Mouse (Mus musculus) spleen, postnatal 4 days (tissue): ENCODE data around the gene Gimap7.

ENCODE experiments used
- DNase-seq, 2 experiments: peaks; one replicate each; pipeline ENCODE4 v3.0.0; 2022; ENCODE audit warnings: low spot score in 2 of 2

Gene Gimap7

DNA sequence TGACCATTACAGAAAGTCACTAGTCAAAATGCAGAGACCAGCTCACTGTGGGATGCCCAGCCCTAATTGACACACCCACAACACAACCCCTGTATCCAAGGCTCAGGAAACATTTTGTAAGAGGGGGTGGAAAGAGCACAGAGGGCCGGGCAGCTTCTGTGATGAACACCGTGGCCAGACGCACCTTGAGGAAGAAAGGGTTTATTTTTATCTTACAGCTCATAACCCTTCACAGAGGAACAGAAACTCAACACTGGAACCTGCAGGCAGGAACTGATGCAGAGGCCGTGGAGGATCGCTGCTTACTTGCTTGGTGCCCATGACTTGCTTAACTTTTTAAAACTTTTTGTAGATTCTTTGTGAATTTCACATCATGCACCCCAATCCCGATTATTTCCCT lies 25.5 kb upstream of the Gimap7 start:
- DNase-seq, result no peak

DNA sequence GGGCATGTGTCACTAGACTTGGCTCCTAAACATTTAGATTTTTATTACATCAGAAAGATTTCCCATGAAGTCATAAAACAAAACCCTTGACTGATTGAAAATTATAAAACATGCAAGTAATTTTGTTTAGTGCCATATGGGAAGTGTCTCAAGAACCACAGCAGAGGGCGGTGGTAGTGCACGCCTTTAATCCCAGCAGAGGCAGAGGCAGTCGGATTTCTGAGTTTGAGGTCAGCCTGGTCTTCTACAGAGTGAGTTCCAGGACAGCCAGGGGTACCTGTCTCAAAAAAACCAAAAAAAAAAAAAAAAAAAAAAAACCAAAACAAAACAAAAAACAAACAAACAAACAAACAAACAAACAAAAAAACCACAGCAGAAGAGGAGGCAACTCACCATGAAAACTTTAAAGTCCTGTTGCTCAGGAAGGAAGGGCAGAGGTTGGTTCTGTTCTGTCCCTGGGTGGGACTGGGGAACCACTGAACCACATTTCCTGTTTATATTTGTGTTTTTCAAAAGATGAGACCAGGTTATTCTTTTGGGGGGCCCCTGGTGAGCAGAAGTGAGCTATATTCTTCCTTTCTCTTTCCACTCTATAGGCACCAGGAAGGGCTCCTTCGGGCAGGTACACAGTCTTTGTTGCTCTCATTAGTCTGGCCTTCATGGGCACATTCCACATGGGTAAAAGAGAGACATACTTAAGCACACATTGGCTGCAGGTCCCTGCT lies 21.4 kb upstream of the Gimap7 start:
- no peak for DNase-seq

GRCm38 (mm10) chr6:48697555-48697930 lies 20.9 kb upstream of the Gimap7 start:
- no peak for DNase-seq

- DNase-seq, result no peak
Observed at GRCm38 (mm10) chr6:48698066-48698856, 20.2 kb upstream of the Gimap7 start.

GRCm38 (mm10) chr6:48698888-48699287 lies 19.5 kb upstream of the Gimap7 start:
- DNase-seq, result no peak

DNA sequence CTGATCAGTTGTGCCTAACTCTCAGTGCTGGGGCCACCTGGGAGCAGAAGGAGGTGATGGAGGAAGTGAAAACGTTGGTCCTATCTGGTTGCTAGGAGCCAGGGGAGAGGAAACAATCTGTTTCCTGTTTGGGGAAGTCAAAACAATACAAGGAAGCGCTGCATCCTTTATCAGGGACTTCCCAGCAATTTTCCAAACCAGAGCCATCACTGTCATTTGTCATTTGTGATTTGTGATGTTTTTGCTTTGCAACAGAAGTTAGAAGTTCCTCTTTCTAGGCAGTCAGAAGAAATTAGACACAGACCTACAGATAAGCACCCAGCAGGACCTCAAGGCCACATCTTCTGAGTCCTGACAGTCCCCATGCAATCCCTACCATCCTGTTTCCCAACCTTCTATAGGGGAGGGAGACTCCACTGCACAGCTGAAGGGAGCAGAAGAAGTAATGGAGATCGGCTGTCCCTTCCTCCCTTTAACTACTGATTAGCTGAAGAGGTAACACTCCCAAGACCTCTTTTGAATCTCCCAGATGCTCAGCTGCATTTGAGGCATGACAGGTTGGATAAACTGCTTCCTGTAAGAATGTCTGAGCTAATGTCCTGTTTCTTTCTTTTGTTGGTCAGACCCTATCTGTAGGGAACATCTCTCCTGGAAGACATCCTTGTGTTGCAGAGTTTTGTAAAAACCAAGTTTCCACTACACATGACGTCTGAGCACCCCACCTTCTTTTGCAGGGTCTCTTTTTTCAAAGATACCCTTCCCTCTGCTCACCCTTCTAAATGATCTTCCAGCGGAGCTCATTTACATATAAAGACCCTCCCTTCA lies 18.0 kb upstream of the Gimap7 start:
- DNase-seq, result no peak

DNA sequence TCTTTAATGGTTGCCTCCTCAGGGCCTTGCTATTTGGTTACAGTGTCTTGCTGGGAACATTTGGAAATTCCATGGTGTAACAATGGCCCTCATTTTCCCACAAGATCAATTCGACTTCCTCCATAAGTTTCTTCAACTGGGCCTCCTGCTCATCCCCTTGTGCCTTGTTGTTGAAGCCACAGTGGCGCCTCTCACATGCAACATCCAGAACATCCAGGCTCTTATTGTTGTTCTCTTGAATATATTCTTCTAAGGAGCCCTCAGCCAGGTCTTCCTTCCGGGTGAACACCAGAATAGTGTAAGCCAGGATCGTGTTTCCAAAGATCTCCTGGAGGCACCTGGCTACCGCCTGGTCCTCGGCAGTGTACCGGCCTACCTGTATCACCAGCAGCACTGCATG lies 16.3 kb upstream of the Gimap7 start:
- DNase-seq, result no peak

DNA sequence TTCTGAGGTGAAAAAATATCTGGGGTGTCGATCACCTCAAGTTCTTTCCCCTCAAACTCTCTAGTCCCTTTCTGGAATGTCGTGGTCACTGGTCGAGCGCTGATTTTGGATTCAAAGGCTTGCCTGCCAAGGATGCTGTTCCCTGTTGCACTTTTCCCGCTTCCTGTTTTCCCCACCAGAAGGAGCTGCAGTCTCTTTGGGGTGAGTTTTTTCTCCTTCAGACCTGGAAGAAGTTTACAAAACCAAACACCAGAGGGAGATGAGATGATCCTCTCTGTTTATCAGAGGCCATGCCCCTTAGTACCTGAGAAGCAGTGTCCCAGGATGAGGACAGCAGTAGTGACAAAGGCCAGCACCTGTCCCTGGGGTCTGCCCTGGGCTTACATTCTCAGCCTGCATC lies 15.8 kb upstream of the Gimap7 start:
- no peak for DNase-seq

DNA sequence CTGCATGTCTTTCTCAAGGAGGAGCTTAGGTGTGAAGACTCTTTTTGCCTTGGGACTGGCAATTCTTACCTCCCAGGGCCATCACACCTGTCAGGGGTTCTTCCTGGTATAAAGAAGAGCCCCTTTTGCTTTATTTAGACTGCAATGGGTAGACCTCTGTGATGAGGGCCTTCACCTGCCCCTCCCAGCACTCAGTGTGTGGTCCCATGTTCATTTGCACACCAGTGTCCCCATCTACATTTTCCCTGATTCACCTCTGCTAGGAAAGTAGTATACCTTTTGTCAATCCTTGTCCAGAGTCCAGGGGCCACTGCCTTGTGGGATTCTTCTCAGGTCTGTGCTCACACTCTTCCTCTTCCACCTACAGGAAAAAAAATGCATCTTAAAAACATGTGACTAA lies 14.3 kb upstream of the Gimap7 start:
- no peak for DNase-seq

DNA sequence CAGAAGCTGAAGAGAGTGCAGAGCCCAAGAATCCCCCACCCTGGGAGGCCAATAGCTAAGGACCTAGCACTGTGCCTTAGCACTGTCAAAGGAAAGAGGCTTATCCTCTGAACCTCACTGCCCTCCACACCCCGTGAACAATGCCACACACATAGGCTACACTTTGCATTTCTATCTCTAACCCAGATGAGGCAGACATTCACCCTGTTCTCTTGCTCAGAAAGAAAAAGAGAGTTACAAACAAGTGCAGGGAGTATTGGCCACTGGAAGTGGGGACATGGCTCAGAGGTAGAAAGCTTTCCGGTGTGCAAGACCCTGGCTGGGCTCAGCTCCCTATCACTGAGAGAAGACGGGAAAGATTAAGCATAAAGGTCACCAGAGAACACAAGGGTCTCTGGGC lies 12.3 kb upstream of the Gimap7 start:
- no peak for DNase-seq

GRCm38 (mm10) chr6:48720326-48720725 lies 1.9 kb downstream of the Gimap7 start:
- no peak for DNase-seq

GRCm38 (mm10) chr6:48723468-48723867 lies 5.0 kb downstream of the Gimap7 start:
- no peak for DNase-seq

DNA sequence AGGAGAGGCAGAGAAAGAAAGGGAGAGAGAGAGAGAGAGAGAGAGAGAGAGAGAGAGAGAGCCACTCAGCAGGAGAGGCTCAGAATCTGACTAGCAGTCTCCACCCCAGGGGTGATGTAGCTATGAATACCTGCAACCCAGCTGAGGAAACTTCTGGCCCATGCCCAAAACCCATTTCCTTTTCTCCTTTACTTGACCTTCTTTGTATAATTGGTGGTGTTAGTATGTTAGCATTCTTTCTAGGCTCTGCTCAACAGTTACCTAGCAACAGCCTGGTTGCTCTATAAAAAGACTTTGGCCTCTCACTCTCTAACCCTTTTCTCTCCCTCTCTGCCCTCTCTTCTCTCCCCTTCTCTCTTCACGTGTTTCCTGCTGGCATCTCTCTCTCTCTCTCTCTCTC lies 7.1 kb downstream of the Gimap7 start:
- no peak for DNase-seq

DNA sequence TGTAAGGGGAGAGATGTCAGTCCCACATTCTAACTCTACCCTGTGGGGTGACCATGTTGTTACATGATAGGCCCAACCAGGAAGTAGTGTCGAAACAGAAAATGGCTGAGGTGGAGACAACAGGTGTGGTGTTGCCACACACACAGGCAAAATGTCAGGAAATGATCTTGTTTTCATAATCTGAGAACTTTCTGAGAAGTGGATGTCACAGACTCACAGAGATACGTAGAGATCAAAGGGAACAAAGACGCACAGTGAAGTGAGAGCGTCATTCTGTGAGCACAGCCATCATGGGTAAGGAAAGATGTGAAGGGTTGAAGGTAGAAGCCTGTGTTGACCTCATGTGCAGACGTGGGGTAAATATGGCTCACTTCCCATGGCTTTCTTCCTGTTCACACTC lies 9.3 kb downstream of the Gimap7 start:
- no peak for DNase-seq

DNA sequence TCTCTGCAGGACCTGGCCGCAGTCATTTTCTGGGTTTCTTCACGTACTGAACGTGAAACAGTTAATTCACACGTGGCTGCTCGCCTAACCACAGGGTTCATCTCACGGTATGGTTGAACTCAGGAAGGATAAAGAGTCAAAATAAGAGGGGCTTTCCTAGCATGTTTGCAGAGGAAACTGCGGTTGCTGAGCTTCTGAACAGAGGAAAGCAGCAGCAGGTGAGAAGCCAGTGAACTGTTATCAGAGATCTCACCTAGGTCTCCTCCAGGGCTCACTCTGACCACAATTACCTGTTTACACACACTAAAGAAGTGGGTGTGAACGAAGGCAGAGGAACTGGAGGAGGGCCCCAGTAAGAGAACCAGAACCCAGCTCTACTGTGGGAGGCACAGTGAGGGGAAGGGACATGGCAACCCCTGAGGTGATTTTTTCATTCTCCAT lies 14.5 kb downstream of the Gimap7 start:
- peak in 1 of 2 experiments; percentile 40 for DNase-seq

- no peak for DNase-seq
Observed at GRCm38 (mm10) chr6:48733660-48734059, 15.2 kb downstream of the Gimap7 start.

DNA sequence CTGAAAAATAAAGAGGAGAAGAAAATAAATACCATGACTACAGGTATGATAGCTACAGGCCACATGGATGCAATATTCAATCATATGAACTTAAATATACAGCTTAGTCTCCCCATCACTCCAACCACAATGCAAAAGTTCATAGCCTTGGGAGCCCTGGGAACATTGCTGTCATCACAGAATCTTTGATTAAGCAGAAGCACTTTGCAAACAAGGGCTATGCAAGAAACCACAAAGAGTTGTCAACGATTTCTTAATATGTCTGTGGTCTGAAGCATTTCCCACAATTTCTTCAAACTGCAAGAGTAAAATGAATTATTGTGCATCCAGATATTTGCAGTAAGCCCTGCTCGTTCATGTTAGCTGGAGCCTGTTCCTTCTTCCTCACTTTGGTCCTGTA lies 18.6 kb downstream of the Gimap7 start:
- DNase-seq, result no peak

DNA sequence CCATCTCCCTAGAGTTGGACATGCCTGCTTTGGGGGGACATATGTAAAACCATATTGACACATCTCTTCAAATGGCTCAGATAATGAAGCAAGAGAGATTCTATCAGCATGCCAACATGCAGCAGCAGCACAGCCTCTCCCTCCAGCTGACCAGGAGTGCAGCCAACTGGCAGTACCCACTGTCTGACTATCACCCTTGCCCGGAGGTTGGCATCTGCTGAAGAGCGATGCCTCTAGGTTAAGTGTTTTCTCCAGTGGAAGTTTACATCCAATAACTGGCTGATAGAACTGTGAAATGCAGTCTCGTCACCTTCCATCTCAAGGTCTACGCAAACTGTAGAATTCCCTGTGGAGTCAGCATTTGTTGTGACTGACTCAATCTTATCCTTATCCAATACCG lies 19.3 kb downstream of the Gimap7 start:
- no peak for DNase-seq

DNA sequence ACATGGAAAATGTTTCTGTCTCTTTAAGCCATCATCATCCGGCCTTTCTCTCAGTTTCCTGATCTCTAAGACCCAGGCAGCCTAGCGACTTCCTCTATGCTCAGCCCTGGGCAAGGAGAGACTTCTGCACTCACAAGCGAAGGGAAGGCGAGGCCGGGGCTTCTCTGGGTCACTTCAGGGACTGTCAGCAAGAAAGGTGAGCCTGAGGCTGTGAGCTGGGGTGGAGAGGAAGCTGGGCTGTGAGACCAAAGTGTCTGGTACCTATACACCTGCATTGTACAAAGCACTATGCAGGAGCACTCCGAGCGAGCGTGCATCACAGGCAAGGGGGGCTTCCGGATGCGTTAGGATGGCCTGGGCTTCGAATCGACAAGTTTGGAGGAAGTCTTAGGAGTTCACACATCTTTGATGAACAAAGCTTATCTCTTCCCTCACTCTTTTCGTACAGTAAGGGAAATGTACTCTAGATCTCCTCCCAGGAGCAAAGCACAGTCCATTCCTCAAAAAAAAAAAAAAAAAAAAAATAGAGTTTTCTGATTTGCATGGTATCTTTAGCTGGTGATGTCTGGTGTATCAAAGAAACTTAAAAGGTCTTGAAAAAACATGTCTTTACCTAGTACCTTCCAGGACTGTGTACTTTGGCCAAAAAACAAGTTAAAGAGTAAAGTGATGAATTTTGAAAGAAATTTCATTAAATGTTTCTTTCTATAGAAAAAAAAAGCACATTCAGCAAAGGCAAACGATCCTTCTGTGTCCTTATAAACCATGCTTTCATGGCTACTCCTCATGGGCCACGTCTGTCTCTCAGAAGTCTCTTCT lies 20.7 kb downstream of the Gimap7 start, which contains the start of gene Gimap1:
TSS of gene Gimap1 (plus strand) at position 94 of the 819 bp plus-strand sequence.
- DNase-seq, result peak; percentile 58 to 81

GRCm38 (mm10) chr6:48739780-48740055 lies 21.3 kb downstream of the Gimap7 start:
- DNase-seq, result no peak

DNA sequence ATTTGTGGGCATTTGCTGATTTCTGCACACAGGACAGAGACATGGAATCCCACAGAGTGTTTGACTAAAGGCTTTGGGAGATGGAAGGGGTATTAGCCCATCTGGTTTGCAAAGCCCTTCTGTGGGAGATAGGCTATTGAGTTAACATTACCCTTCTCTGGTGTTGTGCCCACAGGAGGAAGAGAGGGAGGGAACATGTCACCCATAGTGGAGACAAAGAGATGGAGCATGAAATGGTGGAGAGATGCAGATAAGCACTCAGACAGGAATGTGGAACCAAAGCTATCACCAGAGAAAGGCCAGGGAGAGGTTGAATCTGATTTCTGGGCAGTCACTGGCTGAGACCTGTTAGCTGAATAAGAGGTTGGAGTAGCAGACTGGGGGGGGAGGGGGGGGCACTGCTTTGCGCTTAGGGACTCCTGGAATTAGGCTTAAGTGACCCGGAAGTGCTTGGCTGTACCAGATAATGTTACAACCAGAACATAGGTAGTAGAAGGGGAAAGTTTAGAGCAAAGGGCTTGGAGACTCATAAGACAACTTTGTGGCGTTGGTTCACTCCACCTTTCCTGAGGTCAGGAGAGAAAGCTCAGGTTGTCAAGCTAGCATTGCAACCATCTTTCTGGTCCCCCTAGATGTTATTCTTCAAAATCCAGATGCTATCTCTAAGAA lies 22.2 kb downstream of the Gimap7 start:
- DNase-seq, result no peak
